Mouse (Mus musculus) kidney, embryonic 15.5 days (tissue): ENCODE results near the gene Gck. TPM values are rescaled to one million over a fixed set of nuclear protein-coding genes. Genes with fewer than 3 reads are reported as not detected.

Source experiments
- ATAC-seq: fragments of 200-750 bp; cut with Nextera tagmentation; replicated peaks from 2 replicates; pipeline ENCODE4 v1.8.0; 2017; ENCODE audit warnings: moderate TSS enrichment; ENCODE audit not compliant: low FRiP score
- H3K27ac ChIP-seq: fragments of 300-500 bp; sonication (generic); 2 replicates; pipeline ENCODE4 v1.5.1; 2015; ENCODE audit warnings: mild to moderate bottlenecking, inconsistent platforms
- H3K27me3 ChIP-seq: fragments of 300-500 bp; sonication (generic); 2 replicates; pipeline ENCODE4 v1.6.1; 2015; ENCODE audit warnings: inconsistent platforms
- H3K36me3 ChIP-seq: fragments of 300-500 bp; sonication (generic); 2 replicates; pipeline ENCODE4 v1.6.1; 2015; ENCODE audit warnings: inconsistent platforms
- H3K4me1 ChIP-seq: fragments of 300-500 bp; sonication (generic); 2 replicates; pipeline ENCODE4 v1.6.1; 2015; ENCODE audit warnings: inconsistent platforms
- H3K4me2 ChIP-seq: fragments of 300-500 bp; sonication (generic); 2 replicates; pipeline ENCODE4 v1.6.1; 2015; ENCODE audit warnings: moderate library complexity, mild to moderate bottlenecking, inconsistent platforms
- H3K4me3 ChIP-seq: fragments of 300-500 bp; sonication (generic); replicated peaks from 2 replicates; pipeline ENCODE4 v1.5.1; 2015; ENCODE audit warnings: mild to moderate bottlenecking, inconsistent platforms
- H3K9ac ChIP-seq: fragments of 300-500 bp; sonication (generic); 2 replicates; pipeline ENCODE4 v1.6.1; 2015; ENCODE audit warnings: mild to moderate bottlenecking, inconsistent platforms
- H3K9me3 ChIP-seq: fragments of 300-500 bp; sonication (generic); replicated peaks from 2 replicates; pipeline ENCODE4 v1.6.1; 2016; ENCODE audit warnings: inconsistent platforms
- WGBS: fragments of 180-500 bp; shearing (Covaris S2); methylation state at CpG from one replicate; pipeline ENCODE4 v1.1.7; 2015; ENCODE audit warnings: mixed read lengths; 5-methylcytosine and 5-hydroxymethylcytosine counted together
- polyA plus RNA-seq: library from polyadenylated mRNA; unstranded; fragments of >200 nt; fragmentation: Nextera tagmentation; extraction: Ambion mirVana; gene quantifications from 2 replicates; pipeline ENCODE4 v1.2.1, GENCODE M21; 2015

The Gck gene
- polyA plus RNA-seq, 1 experiment from 2014 or later = 2.0 TPM

DNA sequence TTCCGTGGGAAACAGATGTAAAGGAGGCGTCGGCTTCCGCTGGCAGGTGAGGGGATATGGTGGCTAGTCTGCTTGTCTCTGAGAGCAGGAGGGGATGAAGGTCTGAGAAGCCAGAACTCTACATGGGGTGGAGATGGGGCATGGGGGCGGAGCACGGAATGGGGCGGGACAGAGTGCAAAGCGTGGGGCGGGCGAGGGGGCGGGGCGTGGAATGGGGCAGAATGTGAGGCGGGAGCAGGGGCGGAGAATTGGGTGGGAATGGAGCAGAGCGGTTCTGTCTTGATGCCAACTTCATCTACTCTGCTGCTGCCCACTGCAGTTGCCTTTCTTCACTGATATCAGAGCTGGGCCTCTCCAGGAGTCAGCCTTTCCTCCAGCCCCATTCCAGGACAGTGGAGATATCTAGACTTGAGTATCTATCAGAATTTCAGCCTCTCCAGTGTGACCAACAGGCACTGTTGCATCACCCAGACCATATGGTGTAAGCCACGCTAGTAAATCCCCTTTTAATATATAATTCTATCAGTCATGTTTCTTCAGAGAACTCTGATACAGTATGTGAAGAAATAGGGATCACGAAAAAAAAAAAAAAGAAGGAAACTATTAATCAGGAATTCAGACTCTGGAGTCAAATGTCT is 29.4 kb downstream of the Gck start:
- Histone ChIP-seq H3K4me1 (0 out of 2 replicates have a peak, but pooled peaks cover 5% of the 10 kb centered on the region), H3K9ac (no peak overlapping the region), H3K4me3 (no peak overlapping the region), H3K4me2 (0 out of 2 replicates have a peak overlapping the region, but pooled peaks have one; percentile 23), H3K27ac (no peak overlapping the region), H3K9me3 (no peaks in the 10 kb centered on the region), H3K27me3 (no peaks in the 10 kb centered on the region), H3K36me3 (no peaks in the 10 kb centered on the region)
- ATAC-seq = peak; percentile 49; the same call in 1 of the 2 replicates
- WGBS = 29% methylated on average over 17 of the region's 17 CpGs

DNA sequence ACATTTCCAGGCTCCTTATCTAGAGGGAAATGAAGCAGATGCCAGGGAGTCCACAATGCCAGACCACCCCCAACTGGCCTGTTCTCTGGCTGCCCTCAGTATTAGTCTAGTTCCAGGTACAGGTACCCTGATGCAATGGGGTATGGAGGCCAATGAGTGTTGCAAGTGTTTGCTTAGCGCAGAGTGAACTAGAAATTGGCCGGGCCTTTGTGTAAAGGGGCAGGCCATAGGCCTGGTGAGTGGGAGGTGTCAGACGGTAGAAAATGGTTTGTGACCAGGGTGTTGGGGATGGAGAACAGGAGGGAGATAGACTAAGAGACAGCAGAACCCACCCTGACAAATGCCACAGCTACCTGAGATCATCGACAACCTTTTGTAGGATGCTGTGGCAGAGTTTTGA is 30.3 kb downstream of the Gck start:
- WGBS = 94% methylated on average over 4 of the region's 4 CpGs
- Histone ChIP-seq H3K36me3 (no peaks in the 10 kb centered on the region), H3K4me2 (no peak overlapping the region)

DNA sequence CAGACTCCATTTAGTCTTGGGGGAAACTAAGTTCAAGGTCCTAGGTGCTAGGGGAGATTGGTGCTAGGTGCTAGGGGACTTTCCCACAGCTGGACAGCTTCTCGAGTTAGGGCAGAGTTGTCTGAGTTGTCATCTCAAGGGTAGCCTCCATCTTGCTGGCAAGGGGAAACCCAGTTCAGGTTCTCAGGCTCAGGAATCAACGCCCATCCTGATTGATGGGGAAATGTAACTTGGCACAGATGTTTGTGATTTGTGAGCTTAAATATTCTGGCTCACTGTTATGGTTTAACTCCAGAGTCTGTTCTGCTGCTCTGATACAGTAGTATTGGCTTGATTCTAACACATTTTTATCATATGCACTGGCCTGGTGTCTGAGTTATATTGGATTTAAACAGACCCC is 31.8 kb downstream of the Gck start:
- no peaks in the 10 kb centered on the region for H3K36me3 ChIP-seq
- H3K9me3 ChIP-seq = no peaks in the 10 kb centered on the region
- no peak for ATAC-seq
- H3K4me2 ChIP-seq = no peak overlapping the region
- H3K4me3 ChIP-seq = no peak overlapping the region
- H3K4me1 ChIP-seq = 0 out of 2 replicates have a peak, but pooled peaks cover 5% of the 10 kb centered on the region
- H3K27ac ChIP-seq = no peak overlapping the region
- no peak overlapping the region for H3K9ac ChIP-seq
- 0 out of 2 replicates have a peak, but pooled peaks cover 3% of the 10 kb centered on the region for H3K27me3 ChIP-seq
- 72% methylated on average over 2 of the region's 2 CpGs for WGBS

More for the DNA sequence above, 30.3 kb downstream of the Gck start:
- no peaks in the 10 kb centered on the region for H3K27me3 ChIP-seq
- no peak overlapping the region for H3K4me3 ChIP-seq
- H3K9ac ChIP-seq = no peak overlapping the region
- H3K27ac ChIP-seq = no peak overlapping the region
- no peaks in the 10 kb centered on the region for H3K9me3 ChIP-seq
- H3K4me1 ChIP-seq = 0 out of 2 replicates have a peak, but pooled peaks cover 5% of the 10 kb centered on the region
- ATAC-seq = no peak

DNA sequence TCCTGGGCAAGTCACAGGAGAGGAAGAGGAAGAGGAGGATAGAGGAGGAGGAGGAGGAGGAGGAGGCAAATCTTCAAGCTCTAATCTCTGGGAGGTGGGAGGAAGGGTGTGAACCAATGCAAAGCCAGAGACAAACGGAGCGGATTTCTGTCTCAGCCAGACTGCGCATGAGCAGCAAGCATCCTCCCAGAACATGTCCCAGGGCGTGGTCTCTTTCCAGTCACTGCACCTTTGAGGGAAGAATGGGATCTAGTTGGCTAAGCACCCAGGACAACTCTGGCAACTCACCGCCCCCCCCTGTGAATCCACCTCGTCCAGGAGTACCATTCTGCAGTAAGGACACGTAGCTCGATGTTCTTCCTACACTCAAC is 33.7 kb downstream of the Gck start:
- H3K27ac ChIP-seq = no peak overlapping the region
- H3K9me3 ChIP-seq = no peaks in the 10 kb centered on the region
- H3K36me3 ChIP-seq = no peaks in the 10 kb centered on the region
- no peak overlapping the region for H3K4me3 ChIP-seq
- H3K27me3 ChIP-seq = 0 out of 2 replicates have a peak, but pooled peaks cover 6% of the 10 kb centered on the region
- WGBS = 72% methylated on average over 8 of the region's 8 CpGs
- no peak for ATAC-seq
- no peak overlapping the region for H3K9ac ChIP-seq
- no peak overlapping the region for H3K4me2 ChIP-seq
- 0 out of 2 replicates have a peak, but pooled peaks cover 5% of the 10 kb centered on the region for H3K4me1 ChIP-seq

DNA sequence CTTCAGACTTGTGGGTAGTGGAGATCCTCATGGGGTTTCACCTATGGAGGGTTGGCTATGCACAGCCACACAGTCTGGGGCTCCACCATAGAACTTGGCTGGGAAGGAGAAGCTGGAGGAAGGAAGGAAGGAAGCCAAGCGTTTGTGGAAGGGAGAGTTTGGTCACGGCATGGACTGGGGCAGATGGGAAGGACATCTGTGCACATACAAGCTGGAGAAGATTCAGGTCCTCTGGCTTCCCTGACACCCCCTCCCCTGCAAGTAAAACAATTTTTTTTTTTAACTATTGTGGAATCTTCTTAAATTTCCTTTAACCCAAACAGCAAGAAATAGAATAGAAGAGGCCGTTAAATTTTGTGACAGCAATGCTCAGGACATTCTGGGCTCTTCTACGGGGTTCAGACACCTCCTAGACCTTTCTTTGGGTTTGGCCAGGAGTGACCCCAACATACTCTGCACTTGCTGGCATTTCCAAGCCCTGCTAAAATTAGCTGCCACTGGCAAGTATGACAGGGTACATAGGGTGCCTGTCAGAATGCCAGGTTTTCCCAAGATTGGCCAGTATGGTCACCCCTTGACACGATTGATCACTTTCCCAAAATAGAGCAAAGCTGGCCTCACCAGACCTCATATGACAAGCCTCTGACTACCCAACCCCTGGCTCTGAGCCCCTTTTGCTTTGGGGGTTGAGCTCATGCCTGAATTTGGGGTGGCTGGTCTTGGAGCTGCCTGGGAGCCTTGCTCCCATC is 34.3 kb downstream of the Gck start:
- 73% methylated on average over 5 of the region's 5 CpGs for WGBS
- H3K4me3 ChIP-seq = no peak overlapping the region

DNA sequence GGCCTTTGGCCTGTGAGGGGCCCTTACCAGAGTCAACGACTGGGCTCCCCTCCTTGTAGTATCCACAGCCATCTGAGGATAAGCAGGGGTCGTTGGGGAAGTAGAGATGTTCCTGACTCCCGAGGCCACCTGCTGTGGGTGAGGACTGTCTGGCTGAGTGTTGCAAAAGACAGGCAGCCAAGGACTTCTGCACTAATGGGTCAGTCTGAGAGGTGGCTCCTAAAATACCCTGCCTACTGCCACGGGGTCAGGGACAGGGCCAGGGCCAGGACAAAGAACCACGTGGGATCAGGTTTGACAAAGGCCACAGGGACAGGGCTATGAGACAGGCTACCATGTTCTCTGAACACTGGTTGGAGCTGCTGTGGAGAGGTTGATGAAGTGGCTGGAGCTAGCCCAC is 34.9 kb downstream of the Gck start:
- no peak overlapping the region for H3K4me2 ChIP-seq
- no peaks in the 10 kb centered on the region for H3K9me3 ChIP-seq
- H3K4me3 ChIP-seq = no peak overlapping the region
- WGBS = 65% methylated on average over 5 of the region's 5 CpGs
- H3K9ac ChIP-seq = no peak overlapping the region
- no peak overlapping the region for H3K27ac ChIP-seq
- ATAC-seq = no peak
- H3K36me3 ChIP-seq = no peaks in the 10 kb centered on the region
- H3K27me3 ChIP-seq = 0 out of 2 replicates have a peak, but pooled peaks cover 6% of the 10 kb centered on the region
- no peaks in the 10 kb centered on the region for H3K4me1 ChIP-seq

More for the DNA sequence above, 34.3 kb downstream of the Gck start:
- no peaks in the 10 kb centered on the region for H3K36me3 ChIP-seq
- H3K9me3 ChIP-seq = no peaks in the 10 kb centered on the region
- no peak overlapping the region for H3K27ac ChIP-seq
- no peak for ATAC-seq
- 0 out of 2 replicates have a peak, but pooled peaks cover 5% of the 10 kb centered on the region for H3K4me1 ChIP-seq
- H3K27me3 ChIP-seq = 0 out of 2 replicates have a peak, but pooled peaks cover 6% of the 10 kb centered on the region
- H3K4me2 ChIP-seq = no peak overlapping the region
- H3K9ac ChIP-seq = no peak overlapping the region

DNA sequence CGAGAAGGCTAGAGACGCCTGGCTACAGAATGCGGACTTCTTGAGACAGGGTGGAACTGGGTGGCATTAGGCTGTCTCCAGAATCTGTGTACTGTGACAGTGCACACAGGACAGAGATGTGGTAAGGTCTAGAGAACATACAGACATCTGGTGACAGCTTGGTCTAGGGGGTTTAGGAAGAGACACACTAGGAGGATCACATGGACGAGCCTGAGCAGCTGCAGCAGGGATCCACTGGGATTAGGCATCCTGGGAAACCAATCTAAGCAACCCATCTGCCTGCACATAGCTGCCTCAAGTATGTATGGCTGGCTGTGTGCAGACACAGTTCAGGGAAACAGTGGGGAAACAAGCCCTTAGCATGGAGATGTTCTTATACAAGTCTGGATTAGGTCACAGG is 35.9 kb downstream of the Gck start:
- Histone ChIP-seq H3K27ac (no peak overlapping the region), H3K27me3 (0 out of 2 replicates have a peak, but pooled peaks cover 6% of the 10 kb centered on the region), H3K4me1 (no peaks in the 10 kb centered on the region), H3K36me3 (no peaks in the 10 kb centered on the region), H3K9me3 (no peaks in the 10 kb centered on the region), H3K9ac (no peak overlapping the region), H3K4me3 (no peak overlapping the region), H3K4me2 (no peak overlapping the region)
- 78% methylated on average over 4 of the region's 4 CpGs for WGBS
- no peak for ATAC-seq

DNA sequence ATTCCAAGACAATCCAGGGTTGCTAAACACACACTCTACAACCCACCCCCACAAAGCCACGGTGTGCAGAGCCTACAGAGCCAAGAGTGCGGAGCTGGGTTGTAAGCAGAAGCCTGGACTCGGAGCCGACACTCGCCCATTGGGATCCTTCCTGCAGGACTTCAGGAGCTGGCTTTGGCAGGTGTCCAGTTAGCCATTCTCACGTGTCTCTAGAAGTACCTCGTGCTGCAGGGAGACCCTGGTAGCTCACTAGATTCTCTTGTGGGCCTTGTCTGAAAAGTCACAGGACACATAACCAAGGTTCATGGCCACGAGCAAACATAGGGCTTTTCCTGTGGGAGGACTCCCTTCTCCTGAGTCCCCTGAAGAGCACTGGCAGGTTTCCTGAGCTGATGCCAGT is 36.6 kb downstream of the Gck start:
- H3K36me3 ChIP-seq = no peaks in the 10 kb centered on the region
- no peak overlapping the region for H3K9ac ChIP-seq
- H3K4me3 ChIP-seq = no peak overlapping the region
- H3K27me3 ChIP-seq = 0 out of 2 replicates have a peak, but pooled peaks cover 6% of the 10 kb centered on the region
- no peaks in the 10 kb centered on the region for H3K4me1 ChIP-seq
- ATAC-seq = no peak
- no peak overlapping the region for H3K4me2 ChIP-seq
- 66% methylated on average over 8 of the region's 8 CpGs for WGBS
- no peak overlapping the region for H3K27ac ChIP-seq
- no peaks in the 10 kb centered on the region for H3K9me3 ChIP-seq

DNA sequence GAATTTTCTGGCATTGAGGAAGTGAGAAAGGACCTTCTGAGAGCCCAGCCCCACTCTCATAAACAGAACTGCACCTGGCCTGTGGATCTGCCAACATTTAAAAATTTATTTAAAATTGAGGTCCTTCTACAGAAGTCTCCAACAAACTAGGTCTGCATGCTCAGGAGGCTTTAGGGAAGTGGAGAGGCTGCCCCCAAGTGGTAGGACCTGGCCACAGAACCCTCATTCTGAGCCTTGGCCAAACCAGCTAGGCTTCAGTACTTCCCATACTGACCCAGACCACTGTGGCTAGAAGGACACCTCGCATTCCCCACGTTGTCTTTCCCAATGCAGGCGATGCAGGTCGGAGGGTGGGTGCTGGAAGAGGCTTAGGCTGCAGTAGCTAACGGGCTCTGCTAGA is 37.2 kb downstream of the Gck start:
- no peak overlapping the region for H3K4me2 ChIP-seq
- no peak overlapping the region for H3K9ac ChIP-seq
- H3K9me3 ChIP-seq = no peaks in the 10 kb centered on the region
- H3K4me3 ChIP-seq = no peak overlapping the region
- H3K4me1 ChIP-seq = no peaks in the 10 kb centered on the region
- ATAC-seq = no peak
- H3K36me3 ChIP-seq = no peaks in the 10 kb centered on the region
- WGBS = 33% methylated on average over 5 of the region's 5 CpGs
- no peak overlapping the region for H3K27ac ChIP-seq
- 0 out of 2 replicates have a peak, but pooled peaks cover 6% of the 10 kb centered on the region for H3K27me3 ChIP-seq

DNA sequence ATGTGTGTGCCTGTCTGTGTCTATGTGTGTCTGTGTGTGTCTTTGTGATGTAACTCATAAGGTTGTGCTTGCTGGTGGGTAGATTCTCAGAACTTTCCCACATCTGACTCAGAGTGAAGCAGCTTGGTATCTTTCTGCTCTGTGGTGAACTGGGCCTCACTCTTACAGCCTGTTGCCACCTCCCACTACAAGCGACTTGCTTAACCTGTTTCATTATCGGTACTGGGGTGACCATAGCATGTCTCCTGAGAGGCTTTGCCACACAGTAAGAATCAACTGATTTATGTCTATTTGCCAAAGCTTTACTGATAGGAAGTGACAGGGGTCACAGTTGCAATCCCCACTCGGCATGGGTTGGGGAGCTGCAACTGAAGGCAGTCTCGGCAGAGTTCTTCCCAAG is 41.2 kb downstream of the Gck start:
- Histone ChIP-seq H3K4me2 (no peak overlapping the region), H3K9me3 (no peaks in the 10 kb centered on the region), H3K27me3 (0 out of 2 replicates have a peak, but pooled peaks cover 6% of the 10 kb centered on the region), H3K4me1 (peaks cover 3% of the 10 kb centered on the region; the same call in 1 of the 2 replicates), H3K27ac (no peak overlapping the region), H3K9ac (no peak overlapping the region), H3K4me3 (no peak overlapping the region), H3K36me3 (no peaks in the 10 kb centered on the region)
- no peak for ATAC-seq
- whole genome bisulfite sequencing = 73% methylated on average over 4 of the region's 4 CpGs

DNA sequence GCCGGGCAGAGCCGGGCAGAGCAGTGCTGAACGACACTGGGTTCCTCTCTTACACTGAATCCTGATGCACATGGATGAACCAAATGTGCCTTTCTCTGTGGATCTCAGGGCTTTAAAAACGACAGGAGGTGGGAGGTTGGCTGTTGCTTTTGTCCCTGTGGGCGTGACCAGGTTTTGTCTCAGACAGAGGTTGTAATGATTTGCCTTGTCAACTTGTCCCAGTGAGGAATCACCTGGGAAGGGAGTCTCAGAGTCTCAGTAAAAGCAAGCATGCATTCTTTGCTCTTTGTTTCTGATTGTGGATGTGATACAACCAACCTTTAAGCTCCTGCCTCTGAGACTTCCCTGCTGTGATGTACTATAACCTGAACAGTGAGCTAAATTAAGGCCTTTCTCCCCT is 42.8 kb downstream of the Gck start:
- Histone ChIP-seq H3K9me3 (no peaks in the 10 kb centered on the region), H3K36me3 (no peaks in the 10 kb centered on the region), H3K4me2 (no peak overlapping the region), H3K9ac (no peak overlapping the region), H3K4me1 (peaks cover 11% of the 10 kb centered on the region), H3K27me3 (peaks cover 10% of the 10 kb centered on the region; the same call in 1 of the 2 replicates), H3K27ac (no peak overlapping the region), H3K4me3 (no peak overlapping the region)
- no peak for ATAC-seq
- WGBS = 44% methylated on average over 5 of the region's 5 CpGs

DNA sequence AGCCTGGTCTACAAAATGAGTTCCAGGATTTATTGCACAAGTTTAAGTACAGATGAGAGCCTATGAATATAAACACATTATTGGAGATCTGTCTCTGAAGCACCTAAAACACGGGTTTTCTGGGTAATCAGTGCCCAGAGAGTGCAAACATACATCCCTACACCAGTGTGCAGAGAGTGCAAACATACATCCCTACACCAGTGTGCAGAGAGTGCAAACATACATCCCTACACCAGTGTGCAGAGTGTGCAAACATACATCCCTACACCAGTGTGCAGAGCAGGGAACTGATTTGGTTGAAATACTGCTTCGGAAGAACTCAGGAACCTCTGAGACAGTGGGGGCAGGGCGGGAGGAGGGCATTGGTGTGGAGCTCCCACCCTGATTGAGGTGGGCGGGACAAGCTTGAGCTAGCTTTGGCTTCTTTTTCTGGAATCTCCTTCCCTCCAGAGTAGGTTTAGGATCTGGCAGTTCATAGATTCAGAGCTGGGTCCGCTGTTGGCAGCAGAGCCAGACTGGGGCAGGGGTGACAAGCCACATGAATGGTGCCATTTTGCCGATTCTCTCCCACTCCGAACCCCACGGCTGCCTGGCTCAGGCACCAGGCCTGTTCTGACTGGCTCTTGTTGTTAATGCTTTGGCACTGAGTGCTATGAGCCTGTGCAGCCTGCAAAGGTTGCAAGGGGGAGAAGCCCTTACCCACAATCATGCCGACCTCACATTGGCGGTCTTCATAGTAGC is 43.9 kb downstream of the Gck start:
- Histone ChIP-seq H3K4me2 (no peak overlapping the region), H3K27ac (no peak overlapping the region), H3K4me3 (no peak overlapping the region), H3K9me3 (no peaks in the 10 kb centered on the region), H3K36me3 (no peaks in the 10 kb centered on the region), H3K27me3 (peaks cover 17% of the 10 kb centered on the region; the same call in 1 of the 2 replicates), H3K9ac (no peak overlapping the region), H3K4me1 (peaks cover 23% of the 10 kb centered on the region)
- no peak for ATAC-seq
- WGBS = 84% methylated on average over 10 of the region's 10 CpGs
